Mouse (Mus musculus): ENCODE data around the gene Tnfrsf25.

DNA sequence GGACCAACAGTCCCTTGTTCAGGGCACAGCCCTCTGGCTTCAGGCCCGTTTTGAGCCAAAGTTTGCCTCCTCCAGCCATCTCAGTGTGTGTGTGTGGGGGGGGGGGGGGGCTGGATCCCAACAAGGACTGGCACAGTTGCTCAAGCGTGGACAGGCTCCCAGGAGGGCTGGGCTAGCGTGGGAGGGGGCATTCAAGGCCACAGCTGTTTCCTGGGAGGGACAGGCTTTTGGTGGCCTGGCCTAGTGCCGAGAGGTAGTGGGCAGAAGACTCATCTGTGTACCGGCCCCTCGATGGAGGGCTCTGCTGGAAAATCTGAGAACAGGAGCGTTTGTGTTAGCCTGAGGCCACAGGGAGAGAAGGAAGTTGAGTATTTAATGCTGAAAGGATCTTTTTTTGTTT, 35.8 kb upstream of the Tnfrsf25 start:
- TF ChIP-seq POLR2A (IDR thresholded peaks at IDR 0.05; ENCODE audit: low read depth, low read length) (no peak), CTCF (IDR thresholded peaks at IDR 0.05; ENCODE audit: borderline replicate concordance, insufficient read depth, low read length) (no peak)
